Mouse (Mus musculus): ENCODE measurements around the gene Tsen34. TPM values are rescaled to one million over a fixed set of nuclear protein-coding genes. Genes with fewer than 3 reads are reported as not detected.
"Not testable (repeated sequence)": the region's sequence is repeated elsewhere in the genome, so short reads cannot be mapped to it uniquely, and the experiment has no call there.

Gene Tsen34
- polyA plus RNA-seq, 2 experiments from 2014 or later, result 7.5 to 10.4 TPM

DNA sequence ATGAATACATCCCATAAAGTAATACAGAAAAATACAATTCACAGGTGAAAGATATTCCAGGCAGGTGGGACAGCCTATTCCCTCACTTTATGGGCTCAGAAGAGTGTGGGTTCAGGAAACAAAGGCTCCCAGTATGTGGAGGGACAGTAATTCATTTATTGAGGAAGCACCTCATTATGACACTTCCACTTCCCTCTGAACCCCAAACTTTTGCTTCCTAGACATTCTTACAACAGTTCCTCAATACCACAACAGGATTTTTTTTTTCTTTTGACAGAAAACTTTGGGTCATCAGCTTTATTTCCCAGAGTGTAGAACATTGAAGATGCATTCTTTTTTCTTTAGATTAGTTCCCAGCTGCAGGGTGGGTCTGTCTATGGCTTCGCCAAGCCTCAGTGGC is 40.0 kb downstream of the Tsen34 start:
- ATAC-seq, result not testable (repeated sequence)

Other genes starting within 250 kb of the Tsen34 start
- under 1 TPM in 1 of 2 experiments, not detected in 1; 0.33 TPM for gene Tarm1, start 190.2 kb upstream of the Tsen34 start, polyA plus RNA-seq (2017; shearing (Covaris generic))
- not detected for gene Oscar, start 76.7 kb upstream of the Tsen34 start, polyA plus RNA-seq (2017; shearing (Covaris generic))
- 100 to 1,000 TPM; 684 to 742 TPM for gene Ndufa3, start 75.5 kb upstream of the Tsen34 start, polyA plus RNA-seq (2017; shearing (Covaris generic))
- gene Tfpt, start 62.9 kb upstream of the Tsen34 start, polyA plus RNA-seq (2017; shearing (Covaris generic)), result 10 to 100 TPM; 16.9 to 21.4 TPM
- gene Prpf31, start 62.9 kb upstream of the Tsen34 start, polyA plus RNA-seq (2017; shearing (Covaris generic)), result 10 to 100 TPM; 78.4 to 96.2 TPM
- 10 to 100 TPM; 36.6 to 42.0 TPM for gene Cnot3, start 47.6 kb upstream of the Tsen34 start, polyA plus RNA-seq (2017; shearing (Covaris generic))
- 1 to 10 TPM; 6.6 to 8.6 TPM for gene Leng1, start 27.0 kb upstream of the Tsen34 start, polyA plus RNA-seq (2017; shearing (Covaris generic))
- gene Tmc4, start 15.3 kb upstream of the Tsen34 start, polyA plus RNA-seq (2017; shearing (Covaris generic)), result 1 to 10 TPM; 4.1 to 9.2 TPM
- gene Mboat7, start 660 bp downstream of the Tsen34 start, polyA plus RNA-seq (2017; shearing (Covaris generic)), result 10 to 100 TPM; 13.8 to 27.6 TPM
- 1,000 to 10,000 TPM; 4,746 to 5,361 TPM for gene Rps9, start 11.1 kb downstream of the Tsen34 start, polyA plus RNA-seq (2017; shearing (Covaris generic))
- under 1 TPM in 1 of 2 experiments, not detected in 1; 0.61 TPM for gene Pirb, start 27.5 kb downstream of the Tsen34 start, polyA plus RNA-seq (2017; shearing (Covaris generic))
- not detected for gene Gm15448, start 132.8 kb downstream of the Tsen34 start, polyA plus RNA-seq (2017; shearing (Covaris generic))
- under 1 TPM in 1 of 2 experiments, not detected in 1; 0.15 TPM for gene Pira2, start 152.2 kb downstream of the Tsen34 start, polyA plus RNA-seq (2017; shearing (Covaris generic))
- gene Gm14548, start 205.3 kb downstream of the Tsen34 start, polyA plus RNA-seq (2017; shearing (Covaris generic)), result not detected
- gene Lilra6, start 222.6 kb downstream of the Tsen34 start, polyA plus RNA-seq (2017; shearing (Covaris generic)), result not detected

Measured in activated CD4-positive, CD25-positive, alpha-beta regulatory T cell, adult 4 months (primary cell).